Mouse (Mus musculus): ENCODE results near the gene Usf1. TPM values are rescaled to one million over a fixed set of nuclear protein-coding genes. Genes with fewer than 3 reads are reported as not detected.

Gene Usf1
- polyA plus RNA-seq (2015; fragmentation: Nextera tagmentation; extraction: Ambion mirVana), result 52.1 and 53.3 TPM in 2 replicates

GRCm38 (mm10) chr1:171410947-171411484 is at the start of gene Usf1:
Gene Usf1 (plus strand): TSS chr1:171411313.
- WGBS, result under 1% methylated on average over 36 of the region's 36 CpGs
- ATAC-seq (ENCODE audit: extremely low read depth, insufficient number of reproducible peaks, low FRiP score, low TSS enrichment), result peak; percentile 90
- Histone ChIP-seq H3K9me3 (no peaks in the 10 kb centered on the region), H3K9ac (peak within 1 kb of the TSS; percentile 99), H3K27me3 (replicated peaks) (peaks cover 22% of the 10 kb centered on the region), H3K36me3 (peaks cover 20% of the 10 kb centered on the region), H3K4me3 (peak within 1 kb of the TSS; percentile 98), H3K4me2 (peak within 1 kb of the TSS; percentile 73), H3K4me1 (peaks cover 24% of the 10 kb centered on the region), H3K27ac (replicated peaks) (peak within 1 kb of the TSS; percentile 92)

GRCm38 (mm10) chr1:171365934-171366333 is 45.2 kb upstream of the Usf1 start:
- H3K9me3 ChIP-seq, result no peaks in the 10 kb centered on the region
- peaks cover 6% of the 10 kb centered on the region for H3K4me1 ChIP-seq
- no peak overlapping the region for H3K27ac ChIP-seq (replicated peaks)
- no peak overlapping the region for H3K9ac ChIP-seq
- ATAC-seq (ENCODE audit: extremely low read depth, insufficient number of reproducible peaks, low FRiP score, low TSS enrichment), result no peak
- H3K36me3 ChIP-seq, result no peaks in the 10 kb centered on the region
- H3K27me3 ChIP-seq (replicated peaks), result peaks cover 15% of the 10 kb centered on the region; the same call in 1 of the 2 replicates
- no peak overlapping the region for H3K4me3 ChIP-seq
- no peak overlapping the region for H3K4me2 ChIP-seq
- 66% methylated on average over 7 of the region's 7 CpGs for WGBS

GRCm38 (mm10) chr1:171369845-171370556 is 41.1 kb upstream of the Usf1 start, which contains the start of gene Nectin4:
Gene Nectin4 (plus strand): TSS chr1:171370099.
- no peak for ATAC-seq (ENCODE audit: extremely low read depth, insufficient number of reproducible peaks, low FRiP score, low TSS enrichment)
- Histone ChIP-seq H3K36me3 (no peaks in the 10 kb centered on the region), H3K4me2 (no peak within 1 kb of the TSS), H3K4me3 (no peak within 1 kb of the TSS), H3K9ac (0 out of 2 replicates have a peak within 1 kb of the TSS, but pooled peaks have one; percentile 12), H3K9me3 (no peaks in the 10 kb centered on the region), H3K27me3 (replicated peaks) (peaks cover 35% of the 10 kb centered on the region; the same call in 1 of the 2 replicates), H3K4me1 (peaks cover 8% of the 10 kb centered on the region), H3K27ac (replicated peaks) (no peak within 1 kb of the TSS)
- 37% methylated on average over 20 of the region's 20 CpGs for WGBS

- Histone ChIP-seq H3K36me3 (no peaks in the 10 kb centered on the region), H3K27me3 (replicated peaks) (peaks cover 35% of the 10 kb centered on the region; the same call in 1 of the 2 replicates), H3K9ac (no peak overlapping the region), H3K4me2 (no peak overlapping the region), H3K4me3 (no peak overlapping the region), H3K27ac (replicated peaks) (no peak overlapping the region), H3K4me1 (peaks cover 14% of the 10 kb centered on the region), H3K9me3 (no peaks in the 10 kb centered on the region)
- WGBS, result 57% methylated on average over 3 of the region's 3 CpGs
- no peak for ATAC-seq (ENCODE audit: extremely low read depth, insufficient number of reproducible peaks, low FRiP score, low TSS enrichment)
These were observed 38.2 kb upstream of the Usf1 start for GRCm38 (mm10) chr1:171372880-171373279.

- Histone ChIP-seq H3K4me2 (no peak overlapping the region; the same call in 1 of the 2 replicates), H3K36me3 (no peaks in the 10 kb centered on the region), H3K4me1 (peaks cover 14% of the 10 kb centered on the region), H3K27ac (replicated peaks) (no peak overlapping the region), H3K9me3 (no peaks in the 10 kb centered on the region), H3K27me3 (replicated peaks) (peaks cover 35% of the 10 kb centered on the region; the same call in 1 of the 2 replicates), H3K4me3 (no peak overlapping the region), H3K9ac (no peak overlapping the region)
- no peak; the same call in 1 of the 2 replicates for ATAC-seq (ENCODE audit: extremely low read depth, insufficient number of reproducible peaks, low FRiP score, low TSS enrichment)
- 8% methylated on average over 4 of the region's 4 CpGs for WGBS
These were observed 37.2 kb upstream of the Usf1 start for GRCm38 (mm10) chr1:171373946-171374345.

- H3K9ac ChIP-seq, result no peak overlapping the region
- H3K27ac ChIP-seq (replicated peaks), result no peak overlapping the region
- no peak overlapping the region for H3K4me3 ChIP-seq
- no peak for ATAC-seq (ENCODE audit: extremely low read depth, insufficient number of reproducible peaks, low FRiP score, low TSS enrichment)
- no peaks in the 10 kb centered on the region for H3K9me3 ChIP-seq
- WGBS, result 39% methylated on average over 9 of the region's 9 CpGs
- no peaks in the 10 kb centered on the region for H3K36me3 ChIP-seq
- H3K27me3 ChIP-seq (replicated peaks), result peaks cover 36% of the 10 kb centered on the region
- H3K4me1 ChIP-seq, result peaks cover 26% of the 10 kb centered on the region
- no peak overlapping the region for H3K4me2 ChIP-seq
These were observed 35.4 kb upstream of the Usf1 start for GRCm38 (mm10) chr1:171375646-171376097.

- peaks cover 31% of the 10 kb centered on the region for H3K27me3 ChIP-seq (replicated peaks)
- no peak overlapping the region for H3K27ac ChIP-seq (replicated peaks)
- no peaks in the 10 kb centered on the region for H3K36me3 ChIP-seq
- no peak overlapping the region for H3K4me3 ChIP-seq
- H3K9me3 ChIP-seq, result no peaks in the 10 kb centered on the region
- WGBS, result 62% methylated on average over 6 of the region's 6 CpGs
- no peak overlapping the region for H3K9ac ChIP-seq
- H3K4me1 ChIP-seq, result peaks cover 26% of the 10 kb centered on the region
- no peak for ATAC-seq (ENCODE audit: extremely low read depth, insufficient number of reproducible peaks, low FRiP score, low TSS enrichment)
- H3K4me2 ChIP-seq, result no peak overlapping the region
These were observed 32.8 kb upstream of the Usf1 start for GRCm38 (mm10) chr1:171378298-171378697.

GRCm38 (mm10) chr1:171379935-171380599 is 31.0 kb upstream of the Usf1 start:
- Histone ChIP-seq H3K9ac (peak overlapping the region; percentile 66), H3K4me3 (peak overlapping the region; percentile 41), H3K9me3 (no peaks in the 10 kb centered on the region), H3K4me1 (peaks cover 18% of the 10 kb centered on the region), H3K27me3 (replicated peaks) (peaks cover 39% of the 10 kb centered on the region), H3K4me2 (peak overlapping the region; percentile 68), H3K27ac (replicated peaks) (no peak overlapping the region), H3K36me3 (no peaks in the 10 kb centered on the region)
- ATAC-seq (ENCODE audit: extremely low read depth, insufficient number of reproducible peaks, low FRiP score, low TSS enrichment), result no peak
- 3% methylated on average over 31 of the region's 31 CpGs for WGBS

GRCm38 (mm10) chr1:171382096-171382620 is 29.0 kb upstream of the Usf1 start:
- H3K9me3 ChIP-seq, result no peaks in the 10 kb centered on the region
- no peak overlapping the region for H3K4me3 ChIP-seq
- peaks cover 12% of the 10 kb centered on the region for H3K4me1 ChIP-seq
- H3K9ac ChIP-seq, result no peak overlapping the region
- WGBS, result 75% methylated on average over 11 of the region's 11 CpGs
- H3K27ac ChIP-seq (replicated peaks), result no peak overlapping the region
- H3K4me2 ChIP-seq, result no peak overlapping the region
- ATAC-seq (ENCODE audit: extremely low read depth, insufficient number of reproducible peaks, low FRiP score, low TSS enrichment), result no peak
- no peaks in the 10 kb centered on the region for H3K36me3 ChIP-seq
- peaks cover 39% of the 10 kb centered on the region for H3K27me3 ChIP-seq (replicated peaks)

- WGBS, result 66% methylated on average over 9 of the region's 9 CpGs
- peaks cover 36% of the 10 kb centered on the region for H3K27me3 ChIP-seq (replicated peaks)
- no peak overlapping the region for H3K4me2 ChIP-seq
- no peaks in the 10 kb centered on the region for H3K36me3 ChIP-seq
- H3K9me3 ChIP-seq, result no peaks in the 10 kb centered on the region
- no peak overlapping the region for H3K4me3 ChIP-seq
- H3K4me1 ChIP-seq, result peaks cover 10% of the 10 kb centered on the region
- no peak overlapping the region for H3K9ac ChIP-seq
- H3K27ac ChIP-seq (replicated peaks), result no peak overlapping the region
- no peak for ATAC-seq (ENCODE audit: extremely low read depth, insufficient number of reproducible peaks, low FRiP score, low TSS enrichment)
These were observed 26.8 kb upstream of the Usf1 start for GRCm38 (mm10) chr1:171384361-171384760.

GRCm38 (mm10) chr1:171385171-171385570 is 25.9 kb upstream of the Usf1 start:
- no peaks in the 10 kb centered on the region for H3K36me3 ChIP-seq
- H3K4me3 ChIP-seq, result no peak overlapping the region
- H3K4me2 ChIP-seq, result no peak overlapping the region
- no peak overlapping the region for H3K9ac ChIP-seq
- no peak overlapping the region for H3K27ac ChIP-seq (replicated peaks)
- H3K4me1 ChIP-seq, result peaks cover 3% of the 10 kb centered on the region
- ATAC-seq (ENCODE audit: extremely low read depth, insufficient number of reproducible peaks, low FRiP score, low TSS enrichment), result no peak
- WGBS, result 59% methylated on average over 9 of the region's 9 CpGs
- H3K27me3 ChIP-seq (replicated peaks), result peaks cover 29% of the 10 kb centered on the region
- H3K9me3 ChIP-seq, result no peaks in the 10 kb centered on the region
